Comparison of ENCODE assay signal across 25 mouse cellular contexts in the genomic region with DNA sequence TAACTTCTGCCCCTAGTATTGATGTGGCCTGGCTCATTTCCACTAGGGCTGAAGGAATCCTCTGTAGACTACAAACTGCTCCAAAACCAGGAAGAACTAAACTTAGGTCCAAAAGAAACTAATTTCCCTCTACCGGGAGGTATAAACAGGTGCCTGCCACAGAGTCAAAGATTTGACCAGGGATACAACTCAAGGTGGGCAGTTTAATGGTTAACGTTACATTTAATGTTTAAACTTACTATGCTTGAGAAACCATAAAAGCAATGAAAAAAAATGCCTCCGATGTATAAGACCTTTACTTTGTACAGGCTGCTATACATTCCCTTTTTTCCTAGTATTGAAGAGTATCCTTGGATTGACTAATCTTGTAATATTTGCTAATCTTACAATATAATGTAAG.
"Had no signal": no experiment of that assay in that cellular context is flagged by ENCODE, and none has a peak within 500 bp of the region (broad histone marks: within the 10 kb centered on the region; RNA-seq: fewer than 3 reads in every experiment).

No protein-coding gene starts in this region.

- H3K4me3 ChIP-seq: heart, adult 2 months; heart, embryonic 13.5 days; heart, embryonic 15.5 days; hindbrain, embryonic 13.5 days; hindbrain, embryonic 15.5 days; left cerebral cortex, adult 2 months; limb, embryonic 10.5 days; limb, embryonic 12.5 days; liver, embryonic 13.5 days; liver, embryonic 15.5 days had no signal

- H3K9me3 ChIP-seq: heart, embryonic 13.5 days; heart, embryonic 15.5 days; hindbrain, embryonic 13.5 days; hindbrain, embryonic 15.5 days; limb, embryonic 10.5 days; limb, embryonic 12.5 days; liver, embryonic 13.5 days; liver, embryonic 15.5 days had no signal

- H3K9ac ChIP-seq: forebrain, postnatal 0 days; heart, embryonic 13.5 days; heart, embryonic 15.5 days; hindbrain, embryonic 13.5 days; hindbrain, embryonic 15.5 days; limb, embryonic 12.5 days; liver, embryonic 13.5 days; liver, embryonic 15.5 days; liver, postnatal 0 days had no signal

- H3K4me2 ChIP-seq: heart, embryonic 11.5 days; heart, embryonic 13.5 days; heart, embryonic 15.5 days; hindbrain, embryonic 13.5 days; hindbrain, embryonic 15.5 days; limb, embryonic 12.5 days; liver, embryonic 11.5 days; liver, embryonic 13.5 days; liver, embryonic 15.5 days had no signal

- H3K4me1 ChIP-seq: heart, embryonic 13.5 days; heart, embryonic 15.5 days; hindbrain, embryonic 13.5 days; limb, embryonic 10.5 days; limb, embryonic 12.5 days; liver, embryonic 13.5 days; liver, embryonic 15.5 days had no signal

- DNase-seq: forebrain, postnatal 0 days; gastrocnemius, postnatal 14 days; gastrocnemius, postnatal 36 days; heart, adult 2 months; heart, postnatal 14 days; heart, postnatal 36 days; kidney, adult 2 months; kidney, adult 9 months; kidney, postnatal 10 days; kidney, postnatal 4 days; layer of hippocampus, adult 9-11 months; liver; liver, embryonic 13.5 days; liver, postnatal 0 days had no signal

- H3K27ac ChIP-seq: heart, adult 2 months; heart, embryonic 13.5 days; heart, embryonic 15.5 days; hindbrain, embryonic 13.5 days; hindbrain, embryonic 15.5 days; hindbrain, postnatal 0 days; left cerebral cortex, adult 2 months; limb, embryonic 10.5 days; limb, embryonic 12.5 days; liver, embryonic 13.5 days; liver, embryonic 15.5 days had no signal

- ATAC-seq: forebrain, postnatal 0 days; hindbrain, postnatal 0 days; liver, postnatal 0 days had no signal

- H3K36me3 ChIP-seq: heart, embryonic 13.5 days; heart, embryonic 15.5 days; hindbrain, embryonic 13.5 days; hindbrain, embryonic 15.5 days; limb, embryonic 10.5 days; limb, embryonic 12.5 days; liver, embryonic 13.5 days; liver, embryonic 15.5 days had no signal

- H3K27me3 ChIP-seq: heart, embryonic 13.5 days; heart, embryonic 15.5 days; hindbrain, embryonic 13.5 days; hindbrain, embryonic 15.5 days; limb, embryonic 12.5 days; liver, embryonic 13.5 days; liver, embryonic 15.5 days had no signal
